Mouse (Mus musculus) cerebellum, postnatal 10 days (tissue): ENCODE results near the gene Smu1.

Experiments used
- DNase-seq, 2 experiments: peaks; one replicate each; pipeline ENCODE4 v3.0.0; 2021; ENCODE audit warnings: mixed read lengths in 2 of 2

Smu1 gene

DNA sequence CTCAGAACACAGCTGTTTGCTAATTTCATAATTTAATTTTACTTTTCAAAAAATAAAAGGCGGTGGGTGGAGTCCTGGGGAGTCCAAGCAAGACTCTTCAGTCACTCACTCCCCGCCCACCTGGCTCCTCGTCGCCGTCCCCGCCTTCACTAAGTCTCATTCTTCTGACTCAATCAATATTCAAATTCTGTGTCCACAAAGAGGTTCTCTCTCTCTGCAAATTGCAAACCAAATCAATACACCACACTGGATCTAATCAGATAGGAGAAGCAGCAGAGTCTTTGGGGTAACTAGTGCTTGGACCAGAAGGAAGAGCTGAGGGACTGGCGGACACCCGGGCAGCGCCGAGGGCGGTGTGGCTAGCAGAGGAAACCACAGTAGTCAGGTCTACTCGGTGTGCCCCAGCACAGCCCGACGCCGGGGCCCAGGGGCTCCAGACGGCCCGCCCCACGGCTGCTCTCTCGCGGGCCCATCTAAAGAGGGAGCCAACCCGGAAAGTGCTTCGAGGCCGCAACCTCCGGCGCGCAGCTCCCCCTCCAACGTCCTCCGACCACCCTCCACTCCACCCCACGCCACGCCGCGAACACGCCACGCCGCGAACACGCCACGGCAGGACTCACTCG lies 455 bp downstream of the Smu1 start:
- DNase-seq, result peak; percentile 24 to 34

DNA sequence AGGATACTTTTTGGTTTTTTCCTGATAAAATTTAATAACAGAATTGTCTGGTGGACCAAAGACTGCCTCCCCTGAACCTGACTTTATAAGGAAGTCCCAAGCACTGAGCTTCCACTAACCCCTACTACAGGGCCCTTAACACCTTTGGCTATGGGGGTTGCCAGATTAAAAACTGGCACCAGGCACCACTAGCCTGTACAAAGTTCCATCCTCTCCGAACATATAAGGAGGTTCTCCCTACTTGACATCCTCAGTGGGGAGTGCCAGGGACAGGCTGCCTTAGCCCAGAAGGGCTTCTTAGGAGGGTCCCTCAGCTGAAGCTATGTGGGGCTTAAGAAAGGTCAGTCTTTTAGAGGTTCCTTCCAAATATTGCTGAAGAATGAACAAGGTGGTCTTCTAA lies 22.4 kb downstream of the Smu1 start:
- no peak for DNase-seq

DNA sequence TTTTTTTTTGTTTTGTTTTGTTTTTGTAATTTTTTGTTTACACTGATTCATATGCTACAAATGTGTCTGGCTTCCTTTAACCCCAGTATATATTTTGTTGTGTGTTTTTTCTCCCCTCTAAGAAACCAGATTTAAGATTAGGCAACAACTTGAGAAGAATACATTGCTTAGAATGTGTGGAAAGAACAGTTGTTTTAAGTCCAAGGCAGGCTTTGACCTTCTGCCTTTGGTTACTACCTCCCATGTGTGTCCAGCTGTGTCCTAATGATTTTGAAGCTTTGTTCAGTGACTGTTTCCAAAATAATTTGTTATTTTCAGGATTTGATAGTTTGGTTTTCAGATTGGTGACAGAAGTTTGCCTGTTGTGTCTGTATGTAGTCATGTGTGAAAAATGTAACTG lies 26.5 kb downstream of the Smu1 start:
- no peak for DNase-seq

DNA sequence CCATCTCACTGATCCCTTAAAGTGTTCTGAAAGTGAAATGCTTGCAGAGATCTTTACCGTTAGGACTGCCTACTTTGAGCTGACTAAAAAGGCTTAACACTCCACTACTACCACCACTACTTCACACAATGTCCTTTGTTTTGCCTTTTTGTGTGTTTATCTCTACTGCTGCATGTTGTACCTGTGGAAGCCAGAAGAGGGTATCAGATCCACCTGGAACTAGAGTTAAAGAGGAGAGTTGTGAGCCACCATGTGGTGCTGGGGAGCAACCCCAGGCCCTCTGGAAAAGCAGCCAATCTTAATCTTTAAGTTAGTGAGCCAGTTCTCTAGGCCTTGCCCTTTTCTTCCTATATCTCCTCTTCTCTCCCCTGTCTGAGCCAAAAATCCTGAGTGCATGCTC lies 30.5 kb downstream of the Smu1 start:
- DNase-seq, result no peak

DNA sequence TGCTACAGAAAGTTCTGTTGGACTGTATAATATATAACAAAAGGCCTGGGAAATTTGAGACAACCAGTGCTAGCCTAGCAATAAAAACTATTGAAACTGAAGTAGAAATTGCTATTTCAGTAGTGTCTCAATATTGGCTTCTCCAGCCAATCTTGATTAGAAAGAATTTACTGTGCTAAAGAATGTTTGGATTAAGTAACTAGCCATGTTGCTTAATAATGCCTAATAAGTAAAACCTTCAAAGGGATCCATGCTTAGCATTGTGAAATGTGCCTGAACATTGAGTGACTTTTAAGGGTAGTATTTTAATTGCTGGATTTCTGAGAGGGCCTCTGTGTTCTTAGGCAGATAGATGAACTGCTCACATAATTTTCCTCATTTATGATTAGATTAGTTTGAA lies 32.2 kb downstream of the Smu1 start:
- no peak for DNase-seq

DNA sequence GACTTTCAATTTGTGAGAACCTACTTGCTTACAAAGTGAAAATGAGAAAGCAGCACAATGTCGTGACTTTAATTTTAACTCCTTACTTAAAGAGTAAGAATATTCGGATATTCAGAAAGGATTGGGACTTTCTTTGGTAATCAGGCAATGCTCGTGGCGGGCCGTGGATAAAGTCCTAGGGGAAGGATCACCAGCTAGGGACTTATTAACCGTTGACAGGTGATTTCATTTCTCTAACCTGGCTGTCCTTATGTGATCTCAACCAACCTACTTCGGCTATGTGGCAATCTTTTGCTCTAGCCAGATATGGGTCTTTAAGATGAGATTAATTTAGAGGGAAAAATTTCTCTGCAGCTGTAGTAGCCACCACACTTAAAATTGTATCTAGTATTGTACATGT lies 32.6 kb downstream of the Smu1 start:
- no peak for DNase-seq

DNA sequence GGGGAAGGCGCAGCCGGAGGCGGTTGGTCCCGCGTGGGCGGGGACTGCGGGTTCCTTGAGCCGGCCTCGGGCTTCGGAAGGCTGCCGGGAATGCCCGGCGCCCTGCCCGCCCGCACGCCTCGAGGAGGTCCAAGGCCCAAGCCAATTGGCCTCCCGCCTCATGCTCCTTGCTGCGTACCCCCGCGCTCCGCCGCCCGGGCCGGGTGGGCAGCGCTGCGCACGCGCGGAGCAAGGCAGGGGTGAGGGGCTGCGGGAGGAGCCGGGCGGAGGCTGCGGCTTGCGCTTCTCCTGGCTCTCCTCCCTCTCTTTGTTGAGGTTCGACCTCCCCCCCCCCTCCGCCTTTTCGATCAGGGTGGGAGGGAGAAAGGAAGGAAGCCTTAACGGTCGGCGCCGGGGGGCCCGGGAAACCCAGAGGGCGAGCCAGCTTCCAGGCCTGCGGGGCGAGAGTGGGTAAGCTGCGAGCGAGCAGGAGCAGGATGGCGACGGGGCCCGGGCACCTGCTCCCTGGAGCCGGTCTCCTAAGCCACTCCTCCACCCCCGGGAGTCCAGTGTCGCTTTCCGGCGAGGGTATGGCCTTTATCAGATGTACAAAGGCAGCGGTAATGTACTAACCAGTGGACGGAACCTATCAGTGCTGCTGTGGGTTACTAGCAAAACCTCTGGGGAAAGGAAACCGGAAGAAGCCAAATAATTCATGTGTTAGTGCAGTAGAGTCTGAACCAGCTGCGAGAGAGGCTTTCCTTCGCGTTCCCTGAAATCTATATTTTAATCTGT lies 34.8 kb downstream of the Smu1 start:
- peak; percentile 93 to 95 for DNase-seq

DNA sequence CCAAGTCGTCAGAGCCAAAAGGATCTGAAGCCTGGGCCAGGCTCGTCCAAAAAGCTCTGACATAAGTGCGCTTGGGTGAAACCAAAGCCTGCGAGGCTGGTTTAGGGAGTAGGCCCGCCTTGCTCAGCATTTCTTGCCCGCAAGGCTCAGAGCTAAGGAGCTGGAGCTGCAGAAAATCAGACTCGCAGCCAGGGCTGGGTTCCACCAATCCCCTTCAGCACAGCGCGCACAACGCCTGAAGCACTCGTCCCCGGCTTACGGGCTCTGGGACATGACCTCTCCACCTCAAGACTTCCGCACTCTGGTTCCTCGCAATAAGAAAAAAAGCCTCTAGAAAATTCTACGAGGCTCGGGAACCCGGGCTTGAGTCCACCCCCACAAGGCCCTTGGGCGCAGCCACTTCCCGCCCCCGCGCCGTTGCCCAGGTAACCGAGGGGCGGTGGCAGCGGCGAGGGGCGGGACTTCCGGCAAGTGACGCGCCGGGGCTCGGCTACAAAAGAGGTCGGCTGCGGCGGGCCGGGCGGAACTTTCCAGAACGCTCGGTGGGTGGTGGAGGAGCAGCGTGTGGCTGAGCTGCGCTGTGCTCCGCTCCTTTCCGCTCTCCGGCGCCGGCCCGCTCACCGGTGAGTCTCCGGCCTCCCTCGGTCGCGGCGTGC lies 35.6 kb downstream of the Smu1 start, which contains the start of gene Dnaja1:
Dnaja1 (plus strand) TSS at position 140 of the 656 bp plus-strand sequence.
- DNase-seq, result peak; percentile 99

DNA sequence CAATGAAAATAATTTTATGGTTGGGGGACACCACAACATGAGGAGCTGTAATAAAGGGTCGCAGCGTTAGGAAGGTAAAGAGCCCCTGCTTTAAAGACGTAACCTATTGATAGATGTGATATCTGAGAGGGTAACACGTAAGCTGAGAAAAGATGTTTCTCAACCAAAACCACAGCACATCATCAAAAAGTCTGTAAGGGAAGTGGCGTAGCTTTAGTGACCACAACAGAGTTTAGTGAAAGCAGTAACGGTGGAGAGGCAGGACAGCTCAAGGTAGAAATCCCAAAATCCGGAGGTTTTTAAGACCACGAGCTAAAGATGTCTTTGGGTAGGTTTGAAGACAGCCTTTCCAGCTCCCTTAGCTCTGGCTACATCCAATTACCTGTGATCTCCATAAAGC lies 36.8 kb downstream of the Smu1 start:
- DNase-seq, result no peak

DNA sequence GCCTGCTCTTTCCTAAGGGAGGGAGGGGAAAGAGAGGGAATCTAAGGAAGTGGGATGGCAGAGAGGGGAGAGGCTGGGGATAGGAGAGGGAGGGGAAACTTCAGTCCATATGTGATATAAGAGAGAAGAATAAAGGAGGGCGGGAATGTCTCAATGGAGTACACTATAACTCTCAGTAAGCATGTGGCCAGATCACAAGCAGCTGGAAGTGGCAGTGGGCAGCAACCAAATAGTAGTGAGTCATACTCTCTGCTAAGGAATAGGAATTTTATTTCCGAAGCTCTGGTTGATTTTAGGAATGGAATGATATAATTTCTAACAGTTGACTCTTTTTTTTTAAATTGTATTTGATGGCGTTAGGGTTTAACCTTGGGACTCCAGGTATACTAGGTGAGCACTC lies 40.6 kb downstream of the Smu1 start:
- no peak for DNase-seq

DNA sequence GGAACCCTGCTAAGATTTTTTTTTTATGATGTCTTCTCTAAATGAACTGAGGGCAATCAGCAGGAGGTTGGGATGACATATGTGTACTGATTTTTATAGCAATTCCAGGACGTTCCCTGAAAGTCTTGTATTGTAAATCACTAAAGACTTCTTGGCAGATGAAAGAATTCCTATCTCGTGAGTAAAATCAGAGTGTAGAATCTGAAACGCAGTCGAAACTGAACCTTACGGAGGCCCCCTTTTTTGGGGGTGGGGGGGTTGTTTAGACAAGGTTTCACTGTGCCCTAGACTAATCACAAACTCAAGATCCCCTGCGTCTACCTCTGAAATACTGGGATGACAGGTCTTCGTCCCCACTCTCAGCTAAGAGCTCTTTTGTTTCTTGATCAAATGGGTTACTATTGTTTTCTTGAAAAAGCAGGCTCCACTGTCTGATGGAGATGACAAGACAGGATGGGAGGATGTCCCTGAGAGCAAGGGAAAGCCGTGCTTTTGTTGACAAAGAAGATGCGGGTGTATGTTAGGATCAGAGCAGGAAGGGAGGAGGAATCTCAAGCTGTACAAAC lies 53.9 kb downstream of the Smu1 start:
- DNase-seq, result peak; percentile 19 to 49

DNA sequence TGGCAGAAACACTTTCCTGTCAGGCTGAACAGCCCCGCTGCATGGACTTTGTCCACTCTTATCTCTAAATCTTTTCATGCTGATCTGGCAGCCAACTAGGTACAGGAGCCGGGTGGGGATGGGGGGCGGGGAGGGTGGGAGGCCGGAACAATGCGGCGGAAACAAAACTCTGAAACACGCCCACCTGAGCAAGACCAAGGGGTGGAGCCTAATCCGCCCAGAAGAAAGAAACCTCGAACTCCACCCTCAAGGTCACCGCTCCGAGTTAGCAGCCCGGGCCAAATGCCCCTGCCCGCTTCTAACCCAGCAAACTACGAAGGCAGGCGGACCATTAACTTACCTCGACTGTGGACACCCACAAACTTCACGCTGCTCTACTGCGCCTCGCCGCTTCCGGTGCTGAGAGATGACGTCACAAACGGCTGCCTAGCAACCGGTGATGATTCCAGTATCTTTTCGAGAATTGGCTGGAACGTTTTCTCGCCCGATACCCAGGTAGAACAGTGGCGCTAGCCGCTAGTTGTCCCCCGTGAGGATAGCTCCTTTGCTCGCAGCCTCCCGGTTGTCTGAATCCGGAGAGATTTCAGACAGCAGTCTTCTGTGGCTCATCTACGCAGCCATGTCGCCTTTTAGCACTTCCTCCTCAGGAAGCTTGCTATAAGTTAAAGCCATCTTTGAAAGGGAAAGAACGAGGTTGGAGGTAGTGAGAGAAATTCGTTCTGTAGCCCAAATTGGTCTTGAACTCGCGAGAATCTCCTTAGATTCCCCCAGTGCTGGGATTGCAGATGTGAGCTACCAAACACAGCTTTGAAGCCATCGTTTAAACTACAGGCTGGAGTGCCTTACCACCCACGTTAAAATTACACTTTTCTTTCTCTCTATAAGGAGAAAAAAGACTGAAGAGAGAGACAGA lies 54.7 kb downstream of the Smu1 start, which contains the start of gene Aptx:
Aptx (minus strand) TSS at position 398 of the 913 bp plus-strand sequence.
- DNase-seq, result peak; percentile 97 to 98

DNA sequence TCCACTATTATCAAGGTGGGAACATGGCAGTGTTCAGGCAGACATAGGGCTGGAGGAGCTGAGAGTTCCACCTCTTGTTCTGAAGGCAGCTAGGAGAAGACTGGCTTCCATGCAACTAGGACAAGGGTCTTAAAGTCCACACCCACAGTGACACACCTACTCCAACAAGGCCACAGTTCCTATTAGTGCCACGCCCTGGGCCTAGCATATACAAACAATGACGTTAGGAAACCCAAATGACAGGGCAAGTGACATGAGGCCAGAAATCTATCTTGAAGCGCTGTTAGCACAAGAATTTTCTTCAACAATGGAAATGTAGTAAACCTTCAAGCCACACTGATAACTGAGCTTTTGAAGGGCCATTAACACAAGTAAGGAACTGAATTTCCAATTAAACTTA lies 55.9 kb downstream of the Smu1 start:
- DNase-seq, result no peak

DNA sequence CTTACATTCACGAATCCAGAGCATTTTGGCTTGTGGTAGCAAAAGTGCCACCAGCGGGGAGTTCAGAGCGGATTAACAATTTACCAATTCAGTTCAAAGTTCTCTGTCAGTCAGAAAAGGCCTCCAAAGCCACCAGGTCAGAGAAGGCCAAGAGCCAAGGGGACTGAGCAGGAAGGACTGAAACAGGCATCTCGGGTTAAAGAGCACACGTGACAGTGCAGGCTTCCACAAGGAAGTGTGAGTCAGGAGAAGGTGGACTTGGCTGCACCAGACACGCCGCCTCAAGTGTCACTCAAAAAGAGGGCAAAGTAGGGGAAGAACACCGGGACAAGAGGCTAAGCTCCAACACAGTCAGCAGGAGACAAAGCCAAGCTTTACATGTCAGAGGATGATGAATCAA lies 57.5 kb downstream of the Smu1 start:
- no peak for DNase-seq

DNA sequence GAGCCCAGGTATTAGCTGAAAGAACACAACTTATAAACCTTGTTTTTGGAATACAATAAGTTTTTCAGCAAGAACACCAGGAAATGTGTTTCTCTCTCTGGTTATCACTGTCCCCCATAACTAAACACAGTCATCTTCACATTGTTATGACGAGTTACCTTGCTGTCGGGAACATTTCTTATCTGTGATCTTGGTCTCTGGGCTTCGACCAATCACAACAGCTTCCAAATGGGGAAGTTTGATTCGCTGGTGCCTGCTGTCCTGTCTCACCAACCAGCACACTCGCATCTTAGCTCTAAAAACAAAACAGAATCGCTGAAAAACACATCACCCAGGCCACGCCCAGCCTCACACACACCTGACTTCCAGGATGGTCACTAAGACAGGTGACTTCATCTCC lies 60.7 kb downstream of the Smu1 start:
- no peak for DNase-seq

DNA sequence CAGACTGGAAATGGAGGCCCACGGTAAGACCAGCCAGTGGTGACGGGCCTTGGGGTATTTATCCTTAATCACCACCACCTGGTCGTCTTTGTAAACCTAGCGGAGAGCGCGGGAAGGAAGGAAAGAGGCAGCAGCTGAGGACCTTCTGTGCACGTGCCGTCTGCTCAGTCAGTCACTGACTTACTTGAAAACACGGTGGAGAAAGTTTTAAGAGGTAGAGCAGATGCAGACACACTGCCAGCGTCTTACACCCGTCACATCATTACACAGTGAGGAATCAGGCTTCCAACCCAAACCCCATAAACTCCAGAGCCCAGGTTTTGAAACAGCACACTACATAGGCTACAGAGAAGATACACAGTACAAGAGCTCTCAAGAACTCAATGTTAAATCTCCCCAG lies 66.6 kb downstream of the Smu1 start:
- DNase-seq, result no peak
